Mouse (Mus musculus) intestine, embryonic 14.5 days (tissue): ENCODE measurements around the gene Pax3. TPM values are rescaled to one million over a fixed set of nuclear protein-coding genes. Genes with fewer than 3 reads are reported as not detected.

Source experiments
- ATAC-seq: fragments of 200-750 bp; cut with Nextera tagmentation; replicated peaks from 2 replicates; pipeline ENCODE4 v1.8.0; 2017; ENCODE audit warnings: low read depth, moderate number of reproducible peaks, moderate TSS enrichment, moderate library complexity; ENCODE audit not compliant: low FRiP score, low TSS enrichment
- DNase-seq: peaks from one replicate; pipeline ENCODE4 v3.0.0-alpha.2; 2018; ENCODE audit warnings: low spot score
- H3K27ac ChIP-seq: fragments of 300-500 bp; sonication (generic); 2 replicates; pipeline ENCODE4 v1.5.1; 2014; ENCODE audit warnings: low read depth, mild to moderate bottlenecking, control low read depth
- H3K27me3 ChIP-seq: fragments of 300-500 bp; sonication (generic); replicated peaks from 2 replicates; pipeline ENCODE4 v1.6.1; 2014; ENCODE audit warnings: low read length, control low read depth; ENCODE audit not compliant: control insufficient read depth, insufficient read depth
- H3K36me3 ChIP-seq: fragments of 300-500 bp; sonication (generic); 2 replicates; pipeline ENCODE4 v1.6.1; 2014; ENCODE audit warnings: low read length, control low read depth; ENCODE audit not compliant: control insufficient read depth, insufficient read depth
- H3K4me1 ChIP-seq: fragments of 300-500 bp; sonication (generic); replicated peaks from 2 replicates; pipeline ENCODE4 v1.6.1; 2014; ENCODE audit warnings: low read length, control low read depth, mixed read lengths; ENCODE audit not compliant: control insufficient read depth, insufficient read depth
- H3K4me2 ChIP-seq: fragments of 300-500 bp; sonication (generic); 2 replicates; pipeline ENCODE4 v1.6.1; 2014; ENCODE audit warnings: low read length
- H3K4me3 ChIP-seq: fragments of 300-500 bp; sonication (generic); 2 replicates; pipeline ENCODE4 v1.5.1; 2014; ENCODE audit warnings: low read depth, low read length, control low read depth, mixed read lengths
- H3K9ac ChIP-seq: fragments of 300-500 bp; sonication (generic); 2 replicates; pipeline ENCODE4 v1.6.1; 2014; ENCODE audit warnings: mild to moderate bottlenecking, low read length
- H3K9me3 ChIP-seq: fragments of 300-500 bp; sonication (generic); 2 replicates; pipeline ENCODE4 v1.6.1; 2016; ENCODE audit warnings: low read length, control low read depth; ENCODE audit not compliant: control insufficient read depth
- WGBS: fragments of 180-500 bp; shearing (Covaris S2); extraction: QIAGEN DNeasy Blood & Tissue Kit; methylation state at CpG from one replicate; pipeline ENCODE4 v1.1.7; 2014; 5-methylcytosine and 5-hydroxymethylcytosine counted together
- polyA plus RNA-seq: library from polyadenylated mRNA; unstranded; fragments of >200 nt; fragmentation: Nextera tagmentation; extraction: Ambion mirVana; gene quantifications from 2 replicates; pipeline ENCODE4 v1.2.1, GENCODE M21; 2014

The Pax3 gene
- not detected in 2 replicates for polyA plus RNA-seq

GRCm38 (mm10) chr1:78196751-78197311 lies at the start of gene Pax3:
TSS of gene Pax3 (minus strand) at chr1:78197134.
- DNase-seq = peak; percentile 71
- WGBS = 2% methylated on average over 37 of the region's 37 CpGs
- H3K4me3 ChIP-seq = peak within 1 kb of the TSS; percentile 26
- H3K27ac ChIP-seq = no peak within 1 kb of the TSS
- H3K9ac ChIP-seq = no peak within 1 kb of the TSS
- peaks cover 7% of the 10 kb centered on the region; the same call in 1 of the 2 replicates for H3K4me1 ChIP-seq
- no peaks in the 10 kb centered on the region for H3K36me3 ChIP-seq
- no peaks in the 10 kb centered on the region for H3K9me3 ChIP-seq
- ATAC-seq = no peak
- H3K4me2 ChIP-seq = peak within 1 kb of the TSS; percentile 36
- H3K27me3 ChIP-seq = peaks cover 100% of the 10 kb centered on the region

- H3K27me3 ChIP-seq = no peaks in the 10 kb centered on the region
- DNase-seq (no peak), ATAC-seq (no peak)
- H3K27ac ChIP-seq = no peak overlapping the region
- H3K4me2 ChIP-seq = no peak overlapping the region
- 87% methylated on average over 5 of the region's 5 CpGs for WGBS
- no peaks in the 10 kb centered on the region for H3K9me3 ChIP-seq
- no peaks in the 10 kb centered on the region for H3K36me3 ChIP-seq
- no peaks in the 10 kb centered on the region; the same call in 1 of the 2 replicates for H3K4me1 ChIP-seq
- no peak overlapping the region for H3K4me3 ChIP-seq
- H3K9ac ChIP-seq = no peak overlapping the region
Measured at GRCm38 (mm10) chr1:78234306-78234705, 37.4 kb upstream of the Pax3 start.

- no peaks in the 10 kb centered on the region for H3K27me3 ChIP-seq
- no peak overlapping the region for H3K9ac ChIP-seq
- WGBS = 32% methylated on average over 10 of the region's 10 CpGs
- H3K36me3 ChIP-seq = no peaks in the 10 kb centered on the region
- ATAC-seq = no peak
- H3K9me3 ChIP-seq = no peaks in the 10 kb centered on the region
- H3K4me2 ChIP-seq = no peak overlapping the region
- no peak overlapping the region for H3K27ac ChIP-seq
- DNase-seq = no peak
- H3K4me1 ChIP-seq = no peaks in the 10 kb centered on the region; the same call in 1 of the 2 replicates
- H3K4me3 ChIP-seq = no peak overlapping the region
Measured at GRCm38 (mm10) chr1:78231901-78232546, 35.1 kb upstream of the Pax3 start.

DNA sequence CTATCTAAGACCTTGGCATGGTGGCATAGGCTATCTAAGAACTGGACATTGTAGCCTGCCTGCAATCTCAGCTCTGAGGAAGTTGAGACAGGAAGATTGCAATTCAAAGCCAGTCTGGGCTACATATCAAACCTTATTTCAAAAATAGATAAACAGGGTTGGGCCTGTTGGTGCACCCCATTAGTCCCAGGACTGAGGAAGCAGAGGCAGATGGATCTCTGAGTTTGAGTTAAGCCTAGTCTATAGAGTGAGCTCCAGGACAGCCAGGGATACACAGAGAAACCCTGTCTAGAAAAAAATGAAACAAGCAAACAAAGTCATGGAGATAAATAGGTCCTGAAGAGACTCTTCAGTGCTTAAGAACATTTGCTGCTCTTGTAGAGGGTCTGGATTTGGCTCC lies 32.9 kb upstream of the Pax3 start:
- Histone ChIP-seq H3K27ac (no peak overlapping the region), H3K4me2 (no peak overlapping the region), H3K4me3 (no peak overlapping the region), H3K27me3 (no peaks in the 10 kb centered on the region), H3K9me3 (no peaks in the 10 kb centered on the region), H3K4me1 (no peaks in the 10 kb centered on the region; the same call in 1 of the 2 replicates), H3K36me3 (no peaks in the 10 kb centered on the region), H3K9ac (no peak overlapping the region)
- DNase-seq = peak; percentile 32
- no peak for ATAC-seq

DNA sequence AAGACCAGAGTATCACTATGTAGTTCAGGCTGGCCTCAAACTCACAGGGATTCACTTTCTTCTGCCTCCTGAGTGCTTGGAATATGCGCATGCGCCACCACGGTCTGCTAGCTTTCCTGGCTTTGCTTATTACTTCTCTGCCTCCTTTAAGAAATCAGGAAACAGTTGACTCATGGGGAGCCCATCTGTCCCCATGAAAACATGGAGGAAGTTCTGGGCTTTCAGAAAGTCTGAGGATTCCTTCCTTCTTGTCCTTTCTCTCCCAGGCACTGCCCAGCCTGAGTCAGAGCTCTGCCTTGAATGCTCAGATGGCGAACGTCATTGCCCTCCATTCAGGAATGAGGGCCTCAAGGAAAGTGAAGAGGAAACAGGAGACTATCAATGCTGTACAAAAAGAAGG lies 31.8 kb upstream of the Pax3 start:
- Histone ChIP-seq H3K27me3 (no peaks in the 10 kb centered on the region), H3K4me2 (no peak overlapping the region), H3K36me3 (no peaks in the 10 kb centered on the region), H3K4me3 (no peak overlapping the region), H3K9me3 (no peaks in the 10 kb centered on the region), H3K4me1 (no peaks in the 10 kb centered on the region; the same call in 1 of the 2 replicates), H3K27ac (no peak overlapping the region), H3K9ac (no peak overlapping the region)
- 73% methylated on average over 5 of the region's 5 CpGs for WGBS
- no peak for DNase-seq
- no peak for ATAC-seq

GRCm38 (mm10) chr1:78218057-78218780 lies 21.3 kb upstream of the Pax3 start:
- Histone ChIP-seq H3K4me2 (peak overlapping the region; percentile 87), H3K4me1 (peaks cover 12% of the 10 kb centered on the region), H3K4me3 (peak overlapping the region; percentile 56; the same call in 1 of the 2 replicates), H3K27me3 (peaks cover 85% of the 10 kb centered on the region), H3K9me3 (no peaks in the 10 kb centered on the region), H3K27ac (no peak overlapping the region), H3K36me3 (no peaks in the 10 kb centered on the region), H3K9ac (no peak overlapping the region)
- 1% methylated on average over 19 of the region's 19 CpGs for WGBS
- DNase-seq (peak; percentile 66), ATAC-seq (no peak)

DNA sequence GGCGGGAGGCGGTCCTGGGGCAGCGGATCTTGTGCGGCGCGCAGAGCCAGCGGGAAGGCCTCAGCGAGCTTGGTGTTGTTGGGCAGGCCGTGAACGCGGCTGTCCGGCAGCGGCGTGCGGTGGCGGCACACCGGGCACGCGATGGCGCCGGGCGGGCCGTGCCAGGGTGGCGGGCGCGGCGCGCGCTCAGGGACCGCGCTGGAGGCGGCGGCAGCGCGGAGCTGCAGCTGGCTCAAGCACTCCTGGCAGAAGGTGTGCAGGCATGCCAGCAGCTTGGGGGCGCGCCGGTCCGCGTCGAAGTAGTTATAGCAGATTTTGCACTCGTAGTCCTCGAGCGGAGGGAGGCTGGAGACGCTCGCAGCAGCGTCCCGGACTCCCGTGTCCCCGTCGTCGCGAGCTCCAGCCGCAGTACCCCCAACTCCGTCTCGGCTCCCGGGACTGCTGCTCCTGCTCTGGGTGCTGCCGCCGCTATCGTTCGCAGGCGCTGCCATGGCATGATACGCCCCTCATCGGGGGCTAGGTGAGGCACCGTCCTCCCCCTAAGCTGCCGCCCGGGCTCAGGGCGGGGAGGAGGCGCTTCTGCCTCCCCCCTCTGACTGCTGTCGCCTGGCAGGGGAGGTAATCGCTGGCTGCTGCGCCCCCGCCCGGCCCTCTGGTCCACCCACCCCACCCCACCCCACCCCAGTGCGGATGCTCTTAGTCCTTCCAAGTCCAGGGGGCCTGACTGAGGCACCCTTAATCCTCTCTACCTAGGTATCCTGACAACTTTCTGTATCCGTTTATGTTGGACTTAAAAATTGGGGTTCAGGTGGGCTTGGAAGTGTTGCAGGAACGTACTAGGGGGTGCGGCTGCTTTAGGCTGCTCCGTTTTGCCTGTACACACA lies 20.5 kb upstream of the Pax3 start:
- peak; percentile 77 for DNase-seq
- Histone ChIP-seq H3K9ac (peak overlapping the region; percentile 34), H3K36me3 (no peaks in the 10 kb centered on the region), H3K9me3 (no peaks in the 10 kb centered on the region), H3K4me1 (peaks cover 12% of the 10 kb centered on the region), H3K4me3 (peak overlapping the region; percentile 56), H3K27me3 (peaks cover 93% of the 10 kb centered on the region), H3K4me2 (peak overlapping the region; percentile 87), H3K27ac (no peak overlapping the region)
- under 1% methylated on average over 63 of the region's 79 CpGs for WGBS
- ATAC-seq = peak; percentile 32; the same call in 1 of the 2 replicates

GRCm38 (mm10) chr1:78216509-78217141 lies 19.7 kb upstream of the Pax3 start:
- Histone ChIP-seq H3K4me3 (peak overlapping the region; percentile 56), H3K36me3 (no peaks in the 10 kb centered on the region), H3K9me3 (no peaks in the 10 kb centered on the region), H3K9ac (peak overlapping the region; percentile 34), H3K27ac (no peak overlapping the region), H3K27me3 (peaks cover 98% of the 10 kb centered on the region), H3K4me2 (peak overlapping the region; percentile 87), H3K4me1 (peaks cover 12% of the 10 kb centered on the region)
- ATAC-seq = peak; percentile 16; the same call in 1 of the 2 replicates
- DNase-seq = peak; percentile 71
- WGBS = under 1% methylated on average over 66 of the region's 79 CpGs
